Mouse (Mus musculus) embryonic facial prominence, embryonic 11.5 days (tissue): ENCODE measurements at regions not wholly inside any gene's neighbourhood (a gene's known extent, or its start where the extent isn't known, plus 50 kb on each side); places are given as distances from the start of the nearest gene placed in this dataset.

ENCODE experiments used
- ATAC-seq: fragments of 200-750 bp; cut with Nextera tagmentation; replicated peaks from 2 replicates; pipeline ENCODE4 v1.8.0; 2017; ENCODE audit warnings: low read depth; ENCODE audit not compliant: insufficient number of reproducible peaks, low FRiP score, low TSS enrichment
- DNase-seq: peaks from one replicate; pipeline ENCODE4 v3.0.0-alpha.2; 2015; ENCODE audit warnings: low spot score
- H3K27ac ChIP-seq: fragments of 300-500 bp; sonication (generic); replicated peaks from 2 replicates; pipeline ENCODE4 v1.5.1; 2014; ENCODE audit warnings: mild to moderate bottlenecking, low read depth, low read length, control low read depth
- H3K27me3 ChIP-seq: fragments of 300-500 bp; sonication (generic); 2 replicates; pipeline ENCODE4 v1.6.1; 2014; ENCODE audit warnings: mild to moderate bottlenecking, low read length, moderate library complexity, mixed read lengths; ENCODE audit not compliant: control insufficient read depth, insufficient read depth
- H3K36me3 ChIP-seq: fragments of 300-500 bp; sonication (generic); replicated peaks from 2 replicates; pipeline ENCODE4 v1.6.1; 2014; ENCODE audit warnings: low read depth, mild to moderate bottlenecking, low read length, moderate library complexity, mixed read lengths; ENCODE audit not compliant: control insufficient read depth, insufficient read depth
- H3K4me1 ChIP-seq: fragments of 300-500 bp; sonication (generic); 2 replicates; pipeline ENCODE4 v1.6.1; 2014; ENCODE audit warnings: low read length, mixed read lengths; ENCODE audit not compliant: control insufficient read depth, insufficient read depth
- H3K4me2 ChIP-seq: fragments of 300-500 bp; sonication (generic); 2 replicates; pipeline ENCODE4 v1.6.1; 2014; ENCODE audit warnings: low read depth, mild to moderate bottlenecking, control low read depth, low read length, moderate library complexity
- H3K4me3 ChIP-seq: fragments of 300-500 bp; sonication (generic); 2 replicates; pipeline ENCODE4 v1.5.1; 2014; ENCODE audit warnings: low read depth, low read length, control low read depth
- H3K9ac ChIP-seq: fragments of 300-500 bp; sonication (generic); replicated peaks from 2 replicates; pipeline ENCODE4 v1.6.1; 2014; ENCODE audit warnings: mild to moderate bottlenecking, control low read depth, low read length
- H3K9me3 ChIP-seq: fragments of 300-500 bp; sonication (generic); replicated peaks from 2 replicates; pipeline ENCODE4 v1.6.1; 2016; ENCODE audit warnings: mild to moderate bottlenecking, low read length, inconsistent platforms, mixed read lengths; ENCODE audit not compliant: control insufficient read depth
- WGBS: fragments of 180-500 bp; shearing (Covaris S2); extraction: QIAGEN DNeasy Blood & Tissue Kit; methylation state at CpG from one replicate; pipeline ENCODE4 v1.1.7; 2014; 5-methylcytosine and 5-hydroxymethylcytosine counted together

DNA sequence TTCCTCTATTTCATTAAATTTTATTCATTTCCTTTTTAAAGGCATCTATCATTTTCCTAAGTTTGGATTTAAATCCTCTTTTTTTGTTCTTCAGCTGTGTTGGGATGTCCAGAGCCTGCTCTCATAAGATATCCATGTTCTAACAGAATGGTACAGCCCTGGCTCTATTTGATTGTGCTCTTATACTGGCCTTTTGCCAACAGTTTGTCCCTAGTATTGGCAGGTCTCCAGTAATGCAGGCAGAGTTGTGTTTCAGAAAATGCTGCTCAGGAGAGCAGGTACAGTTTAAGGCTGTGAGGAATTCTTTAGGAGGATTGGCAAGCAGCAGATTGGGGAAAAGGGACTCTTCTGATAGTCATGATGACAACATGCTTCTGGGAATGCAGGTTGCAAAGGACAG, 797.1 kb upstream of the Slit2 start:
- H3K4me2 ChIP-seq, result no peak overlapping the region
- no peak overlapping the region for H3K9ac ChIP-seq
- no peaks in the 10 kb centered on the region for H3K36me3 ChIP-seq
- no peaks in the 10 kb centered on the region for H3K9me3 ChIP-seq
- no peaks in the 10 kb centered on the region for H3K27me3 ChIP-seq
- no peak for ATAC-seq
- no peaks in the 10 kb centered on the region for H3K4me1 ChIP-seq
- H3K4me3 ChIP-seq, result no peak overlapping the region
- no peak overlapping the region for H3K27ac ChIP-seq
- no peak for DNase-seq

DNA sequence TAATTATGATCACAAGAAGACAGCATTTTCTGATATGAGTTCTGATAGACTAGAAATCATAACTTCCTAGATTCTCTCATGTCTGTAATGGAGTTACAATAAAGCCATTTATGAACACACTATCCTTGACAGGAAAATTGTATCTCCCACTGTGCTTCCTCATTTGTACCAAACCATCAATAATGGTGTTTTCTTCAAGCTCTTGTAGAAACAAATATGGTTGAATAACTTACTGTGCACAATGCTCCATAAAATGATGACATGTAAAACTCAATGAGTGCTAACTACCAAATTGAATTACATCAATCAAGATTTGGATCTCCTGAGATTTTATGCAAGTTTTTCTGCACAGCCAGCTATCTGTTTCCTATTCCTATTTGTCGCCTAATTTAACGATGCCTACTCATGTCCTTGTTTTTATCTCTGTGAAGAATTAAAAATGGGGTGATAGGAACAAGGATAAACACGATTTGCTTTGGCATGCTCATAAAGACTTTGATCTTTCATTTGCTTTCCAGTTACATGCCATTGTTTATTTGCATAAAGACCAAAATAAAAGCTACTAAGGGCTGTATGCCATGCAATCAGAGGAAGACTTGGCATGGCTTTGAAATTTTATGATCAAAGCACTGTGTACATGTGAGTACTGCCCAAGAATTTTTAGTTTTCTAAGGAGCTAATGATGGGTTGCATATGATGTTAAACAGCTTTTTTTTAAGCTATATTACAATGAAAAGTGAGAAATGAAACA, 780.6 kb upstream of the Slit2 start:
- H3K4me1 ChIP-seq, result no peaks in the 10 kb centered on the region
- H3K4me3 ChIP-seq, result no peak overlapping the region
- DNase-seq, result no peak
- no peaks in the 10 kb centered on the region for H3K9me3 ChIP-seq
- H3K4me2 ChIP-seq, result no peak overlapping the region
- H3K27me3 ChIP-seq, result no peaks in the 10 kb centered on the region
- no peaks in the 10 kb centered on the region for H3K36me3 ChIP-seq
- 82% methylated on average over 3 of the region's 3 CpGs for WGBS
- H3K27ac ChIP-seq, result no peak overlapping the region
- H3K9ac ChIP-seq, result no peak overlapping the region
- ATAC-seq, result no peak

DNA sequence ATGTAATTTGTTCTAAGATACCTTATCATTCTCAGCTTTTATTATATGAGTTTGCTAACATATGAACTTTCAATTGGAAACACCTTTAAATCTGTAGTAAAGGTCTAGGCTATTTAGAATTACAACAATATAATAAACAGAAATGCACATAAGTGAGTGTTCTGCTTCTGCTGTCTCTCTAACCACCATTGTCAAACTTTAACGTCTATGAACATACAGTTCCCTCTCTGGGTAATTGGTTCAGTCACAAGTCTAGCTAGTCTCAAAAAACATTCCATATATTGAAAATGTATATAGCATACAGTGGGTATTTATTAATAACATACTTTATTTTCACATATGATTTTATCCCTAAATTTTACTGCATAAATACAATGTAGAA, 780.0 kb upstream of the Slit2 start:
- H3K27ac ChIP-seq, result no peak overlapping the region
- no peaks in the 10 kb centered on the region for H3K4me1 ChIP-seq
- DNase-seq (no peak), ATAC-seq (no peak)
- H3K36me3 ChIP-seq, result no peaks in the 10 kb centered on the region
- no peak overlapping the region for H3K4me3 ChIP-seq
- no peaks in the 10 kb centered on the region for H3K9me3 ChIP-seq
- no peak overlapping the region for H3K9ac ChIP-seq
- 78% methylated on average over 1 of the region's 1 CpGs for WGBS
- no peak overlapping the region for H3K4me2 ChIP-seq
- no peaks in the 10 kb centered on the region for H3K27me3 ChIP-seq

DNA sequence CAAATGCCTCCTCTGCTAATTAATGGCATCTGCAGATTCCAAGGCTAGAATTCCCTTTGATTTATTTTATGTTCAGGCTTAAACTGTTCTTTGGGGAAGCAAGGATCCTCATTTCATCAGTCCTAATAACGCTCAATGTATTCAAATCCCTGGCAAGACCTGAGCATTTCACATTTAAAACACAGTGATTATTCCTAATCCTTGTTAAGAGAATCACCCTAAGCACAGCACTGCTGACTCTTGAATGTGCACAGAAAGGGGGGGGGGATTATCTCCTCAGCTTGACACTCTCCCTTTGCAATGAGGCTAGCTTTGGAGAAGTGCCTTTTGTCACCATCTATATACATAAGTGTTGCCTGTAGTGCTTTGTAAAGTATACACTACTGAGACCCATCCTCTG, 772.4 kb upstream of the Slit2 start:
- no peak overlapping the region for H3K4me3 ChIP-seq
- ATAC-seq (no peak), DNase-seq (no peak)
- no peak overlapping the region for H3K4me2 ChIP-seq
- no peaks in the 10 kb centered on the region for H3K4me1 ChIP-seq
- no peaks in the 10 kb centered on the region for H3K36me3 ChIP-seq
- H3K27ac ChIP-seq, result no peak overlapping the region
- no peak overlapping the region for H3K9ac ChIP-seq
- 38% methylated on average over 1 of the region's 1 CpGs for WGBS
- H3K9me3 ChIP-seq, result no peaks in the 10 kb centered on the region
- H3K27me3 ChIP-seq, result no peaks in the 10 kb centered on the region

DNA sequence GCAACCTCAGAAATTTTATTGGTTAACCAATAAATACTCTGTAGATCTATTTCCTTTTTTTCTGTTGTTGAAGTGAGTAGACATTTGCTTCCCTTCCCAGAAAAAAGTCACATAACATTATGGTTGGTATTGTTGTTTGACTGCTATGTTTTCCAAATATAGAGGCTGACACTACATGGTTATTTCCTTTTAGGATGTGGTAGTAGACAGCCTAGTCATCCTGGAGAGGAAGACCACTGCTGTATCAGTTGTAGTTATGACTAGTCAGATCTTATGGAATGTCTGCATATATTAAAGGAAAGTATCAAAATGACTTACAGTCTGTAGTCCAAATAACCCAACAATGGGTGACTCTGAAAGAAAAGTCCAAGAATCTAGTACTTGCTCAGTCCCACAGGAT, 767.5 kb upstream of the Slit2 start:
- DNase-seq (no peak), ATAC-seq (no peak)
- H3K27me3 ChIP-seq, result no peaks in the 10 kb centered on the region
- no peaks in the 10 kb centered on the region for H3K36me3 ChIP-seq
- H3K9ac ChIP-seq, result no peak overlapping the region
- H3K9me3 ChIP-seq, result no peaks in the 10 kb centered on the region
- no peaks in the 10 kb centered on the region for H3K4me1 ChIP-seq
- H3K4me3 ChIP-seq, result no peak overlapping the region
- H3K4me2 ChIP-seq, result no peak overlapping the region
- no peak overlapping the region for H3K27ac ChIP-seq

DNA sequence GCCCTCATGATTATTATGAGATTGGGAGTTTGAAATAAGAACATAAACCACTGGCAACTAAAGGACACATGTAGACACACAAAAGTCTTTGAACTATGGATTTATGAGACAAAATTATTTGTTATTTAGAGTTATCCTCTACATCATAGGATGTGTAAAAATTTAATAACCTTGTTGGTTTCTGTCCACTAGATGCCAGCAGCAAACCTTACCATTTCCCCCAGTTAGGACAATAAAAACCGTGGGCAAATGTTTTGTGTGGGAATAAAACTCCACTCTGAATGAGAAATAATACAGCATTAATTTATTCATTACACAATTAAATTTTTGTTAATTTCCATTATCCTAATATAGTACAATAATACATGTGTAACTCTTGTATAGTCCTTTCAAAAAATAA, 757.7 kb upstream of the Slit2 start:
- ATAC-seq, result no peak

DNA sequence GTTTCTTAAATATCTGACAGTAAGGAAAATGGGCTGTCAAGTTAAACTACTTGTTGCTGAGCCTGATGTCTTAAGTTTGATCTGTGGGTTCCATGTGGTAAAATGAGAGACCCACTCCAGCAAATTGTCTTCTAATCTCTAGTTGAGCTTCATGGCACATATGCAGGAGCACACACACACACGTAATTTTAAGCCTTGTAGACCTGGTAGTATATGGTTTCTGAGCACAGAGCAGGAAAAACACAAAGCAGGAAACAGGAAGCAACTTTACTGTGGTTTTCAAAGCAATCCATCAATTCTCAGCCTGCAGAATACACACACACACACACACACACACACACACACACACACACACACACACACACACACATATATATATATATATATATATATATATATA, 746.8 kb upstream of the Slit2 start:
- no peaks in the 10 kb centered on the region for H3K36me3 ChIP-seq
- H3K27me3 ChIP-seq, result no peaks in the 10 kb centered on the region
- no peak overlapping the region for H3K4me3 ChIP-seq
- no peak overlapping the region for H3K9ac ChIP-seq
- WGBS, result 58% methylated on average over 1 of the region's 1 CpGs
- no peak overlapping the region for H3K4me2 ChIP-seq
- no peaks in the 10 kb centered on the region for H3K9me3 ChIP-seq
- H3K27ac ChIP-seq, result no peak overlapping the region
- no peak for DNase-seq
- no peaks in the 10 kb centered on the region for H3K4me1 ChIP-seq
- ATAC-seq, result no peak

More for the DNA sequence above, 757.7 kb upstream of the Slit2 start:
- Histone ChIP-seq H3K4me2 (no peak overlapping the region), H3K4me1 (no peaks in the 10 kb centered on the region), H3K9ac (no peak overlapping the region), H3K27me3 (no peaks in the 10 kb centered on the region), H3K27ac (no peak overlapping the region), H3K36me3 (no peaks in the 10 kb centered on the region), H3K4me3 (no peak overlapping the region), H3K9me3 (no peaks in the 10 kb centered on the region)
- no peak for DNase-seq
- WGBS, result 82% methylated on average over 1 of the region's 1 CpGs

DNA sequence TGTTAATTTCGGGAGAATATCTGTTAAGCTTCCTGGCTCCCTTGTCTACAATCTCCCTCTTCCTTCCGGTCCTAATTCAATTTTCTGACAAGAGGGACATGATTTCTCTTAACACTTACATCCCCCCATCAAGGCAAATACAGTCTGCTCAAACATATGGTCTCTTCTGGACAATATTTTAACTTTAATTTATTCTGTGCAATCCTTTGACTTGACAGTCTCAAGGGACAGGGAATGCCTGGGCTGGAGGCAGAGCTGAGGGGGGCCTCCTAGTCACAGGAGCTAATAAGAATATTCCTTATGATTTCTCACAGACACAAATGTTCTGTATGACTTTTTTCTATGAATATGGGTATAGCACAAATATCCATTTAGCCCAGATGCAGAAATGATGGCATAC, 742.9 kb upstream of the Slit2 start:
- no peak for DNase-seq
- Histone ChIP-seq H3K9ac (no peak overlapping the region), H3K4me2 (no peak overlapping the region), H3K4me1 (no peaks in the 10 kb centered on the region), H3K27me3 (no peaks in the 10 kb centered on the region), H3K27ac (no peak overlapping the region), H3K36me3 (no peaks in the 10 kb centered on the region), H3K4me3 (no peak overlapping the region), H3K9me3 (no peaks in the 10 kb centered on the region)
- 65% methylated on average over 2 of the region's 2 CpGs for WGBS
- no peak for ATAC-seq
